Mouse (Mus musculus) skeletal muscle tissue, adult 2 months (tissue): ENCODE data around the gene Gm10570.

ENCODE experiments used
- DNase-seq: peaks from one replicate; pipeline ENCODE4 v3.0.0-alpha.2; 2012; ENCODE audit warnings: low read depth, low spot score

Gm10570 gene

GRCm38 (mm10) chr4:130273698-130274345 lies 34.7 kb downstream of the Gm10570 start:
- DNase-seq = no peak

- no peak for DNase-seq
These were observed 37.7 kb downstream of the Gm10570 start for GRCm38 (mm10) chr4:130270611-130271347.

DNA sequence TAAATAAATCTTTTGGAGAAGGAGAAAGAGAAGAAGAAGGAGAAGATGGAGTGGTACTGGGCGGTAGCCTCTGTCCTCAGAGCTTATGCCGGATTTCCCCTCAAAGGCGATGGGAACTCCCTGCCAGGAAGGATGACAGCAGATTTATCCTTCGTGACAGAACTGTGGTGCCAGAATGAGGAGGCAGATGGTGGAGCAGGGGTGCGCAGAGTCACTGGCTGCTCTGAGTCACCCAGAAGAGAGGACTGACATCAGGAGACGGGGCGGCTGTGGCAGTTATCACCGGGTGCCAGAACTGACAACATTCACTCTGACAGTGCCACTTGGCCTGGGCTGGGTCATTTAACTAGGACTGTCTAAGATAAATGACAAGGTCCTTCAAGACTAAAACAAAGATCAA lies 38.4 kb downstream of the Gm10570 start:
- DNase-seq = no peak

DNA sequence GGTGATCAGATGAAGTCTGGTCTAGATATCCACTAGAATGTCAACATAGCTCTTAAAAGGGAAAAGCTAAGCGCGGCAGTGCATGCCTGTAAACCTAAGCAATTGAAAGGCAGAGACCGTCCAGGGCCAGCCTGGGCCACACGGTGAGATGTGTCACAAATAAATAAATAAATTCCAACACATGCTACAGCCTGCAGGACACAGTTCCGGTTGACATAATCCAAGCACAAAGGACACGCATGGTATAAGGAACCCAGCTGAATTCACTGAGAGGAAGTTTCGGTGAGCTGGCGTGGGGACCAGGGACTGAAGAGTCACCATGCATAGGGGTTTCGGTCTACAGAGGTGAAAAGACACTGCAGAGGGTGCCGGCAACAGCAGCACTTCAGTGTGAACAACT lies 39.7 kb downstream of the Gm10570 start:
- no peak for DNase-seq

- no peak for DNase-seq
These were observed 41.4 kb downstream of the Gm10570 start for GRCm38 (mm10) chr4:130267069-130267468.

- DNase-seq = no peak
These were observed 41.9 kb downstream of the Gm10570 start for GRCm38 (mm10) chr4:130266601-130267000.

DNA sequence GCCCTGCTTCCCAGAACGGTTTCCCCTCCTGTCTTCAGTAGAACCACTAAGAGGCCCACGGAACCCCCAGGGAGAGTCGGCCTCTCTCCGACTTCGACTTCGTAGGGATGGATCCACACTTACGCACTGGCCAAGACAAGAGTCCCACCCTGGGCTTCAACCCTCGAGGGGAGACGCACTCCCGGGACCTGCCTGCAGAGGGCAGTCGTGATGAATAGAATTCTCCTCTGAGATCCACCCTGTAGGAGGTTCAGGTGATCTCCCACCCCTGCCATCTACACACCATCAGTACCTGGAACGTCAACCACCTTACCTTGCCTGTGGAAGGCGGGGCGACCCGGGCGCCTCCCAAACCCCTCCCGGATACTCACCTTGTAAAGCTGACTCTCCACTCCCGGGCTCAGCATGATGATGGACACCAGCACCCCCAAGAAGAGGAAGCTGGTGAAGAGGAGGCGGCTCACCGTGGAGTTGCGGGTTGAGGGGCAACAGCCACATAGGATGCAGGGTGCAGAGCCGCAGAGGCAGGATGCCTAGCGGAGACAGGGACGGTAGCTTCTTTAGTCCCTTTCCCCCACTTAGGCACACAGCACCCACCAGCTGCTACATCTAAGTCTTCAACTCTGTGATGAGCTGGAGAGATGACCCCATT lies 43.6 kb downstream of the Gm10570 start:
- no peak for DNase-seq

GRCm38 (mm10) chr4:130264131-130264530 lies 44.3 kb downstream of the Gm10570 start:
- no peak for DNase-seq

- no peak for DNase-seq
These were observed 48.1 kb downstream of the Gm10570 start for GRCm38 (mm10) chr4:130260406-130260805.
